Mouse (Mus musculus): ENCODE measurements around the gene Gm28079.
"Not testable (repeated sequence)": the region's sequence is repeated elsewhere in the genome, so short reads cannot be mapped to it uniquely, and the experiment has no call there.

GRCm38 (mm10) chrY:70014799-70015198 is at the start of gene Gm28079:
- not testable (repeated sequence) for TF ChIP-seq EP300, CTCF (IDR thresholded peaks at IDR 0.05; ENCODE audit: low read depth)
